Mouse (Mus musculus) embryo, embryonic 11 days (tissue): ENCODE measurements around the gene Neurl2.
"Not testable (repeated sequence)": the region's sequence is repeated elsewhere in the genome, so short reads cannot be mapped to it uniquely, and the experiment has no call there.

ENCODE experiments used
- DNase-seq: peaks from one replicate; pipeline ENCODE4 v3.0.0-alpha.2; 2015

Neurl2 gene

DNA sequence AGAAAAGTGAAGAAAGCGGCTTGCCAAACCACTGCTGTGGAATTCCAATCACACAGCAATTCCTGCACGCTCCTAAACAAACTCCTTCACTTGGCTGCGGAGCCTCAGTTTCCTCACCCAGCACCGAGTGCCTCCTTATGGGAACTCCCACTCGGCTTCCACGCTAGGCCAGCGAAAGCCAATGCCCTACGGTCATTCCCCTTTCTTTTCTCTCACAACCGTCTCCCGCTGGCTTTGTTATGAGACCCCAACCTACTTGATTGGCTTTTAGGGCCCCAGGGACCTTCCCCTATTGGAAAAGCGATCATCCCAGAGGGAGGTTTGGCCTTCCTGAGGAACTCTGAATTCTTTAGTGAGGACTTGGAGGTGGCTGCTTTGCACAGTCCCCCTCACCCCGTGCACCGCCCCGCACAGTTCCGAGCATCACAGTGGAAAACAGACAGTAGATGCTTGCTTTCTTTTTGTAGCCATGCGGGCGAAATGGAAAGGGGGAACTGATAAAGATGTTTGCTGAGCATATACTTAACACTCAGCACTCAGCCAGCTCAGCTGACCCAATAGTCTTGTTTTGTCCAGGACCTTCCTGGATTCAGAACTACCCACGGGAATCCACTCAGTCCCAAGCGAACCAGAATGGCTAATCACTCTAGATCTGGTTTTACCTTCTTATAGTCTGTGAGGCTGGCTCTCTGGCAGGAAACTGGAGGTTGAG is 24.7 kb upstream of the Neurl2 start:
- DNase-seq = peak; percentile 62

- peak; percentile 84 for DNase-seq
Observed at GRCm38 (mm10) chr2:164857101-164857821, 24.0 kb upstream of the Neurl2 start, which contains the start of gene Pltp. TSS of gene Pltp (minus strand) at chr2:164857711.

GRCm38 (mm10) chr2:164856309-164857100 is 23.2 kb upstream of the Neurl2 start:
- DNase-seq = peak; percentile 34

DNA sequence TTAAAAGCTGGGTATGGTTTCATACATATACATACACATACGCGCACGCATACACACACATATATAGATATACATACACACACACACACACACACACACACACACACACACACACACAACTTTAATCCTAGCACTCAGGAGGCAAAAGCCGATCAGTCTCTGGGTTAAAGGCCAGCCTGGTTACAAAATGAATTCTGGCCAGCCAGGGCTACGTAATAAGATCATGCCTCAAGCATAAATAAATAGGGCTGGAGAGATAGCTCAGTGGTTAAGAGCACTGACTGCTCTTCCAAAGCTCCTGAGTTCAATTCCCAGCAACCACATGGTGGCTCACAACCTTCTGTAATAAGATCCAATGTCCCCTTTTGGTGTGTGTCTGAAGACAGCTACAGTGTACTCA is 22.3 kb upstream of the Neurl2 start:
- not testable (repeated sequence) for DNase-seq

DNA sequence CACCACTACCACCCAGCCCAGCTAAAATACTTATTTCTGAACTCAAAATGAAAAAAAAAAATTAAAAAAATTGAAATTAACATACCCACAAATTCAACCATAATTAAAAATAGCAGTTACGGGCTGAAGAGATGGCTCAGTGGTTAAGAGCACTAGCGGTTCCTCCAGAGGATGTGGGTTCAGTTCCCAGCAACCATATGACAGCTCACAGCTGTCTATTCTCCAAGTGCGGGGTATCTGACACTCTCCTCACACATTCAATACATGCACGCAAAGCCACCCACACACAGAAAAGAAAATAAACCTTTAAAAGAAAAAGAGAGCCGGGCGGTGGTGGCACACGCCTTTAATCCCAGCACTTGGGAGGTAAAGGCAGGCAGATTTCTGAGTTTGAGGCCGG is 16.8 kb upstream of the Neurl2 start:
- DNase-seq = no peak

DNA sequence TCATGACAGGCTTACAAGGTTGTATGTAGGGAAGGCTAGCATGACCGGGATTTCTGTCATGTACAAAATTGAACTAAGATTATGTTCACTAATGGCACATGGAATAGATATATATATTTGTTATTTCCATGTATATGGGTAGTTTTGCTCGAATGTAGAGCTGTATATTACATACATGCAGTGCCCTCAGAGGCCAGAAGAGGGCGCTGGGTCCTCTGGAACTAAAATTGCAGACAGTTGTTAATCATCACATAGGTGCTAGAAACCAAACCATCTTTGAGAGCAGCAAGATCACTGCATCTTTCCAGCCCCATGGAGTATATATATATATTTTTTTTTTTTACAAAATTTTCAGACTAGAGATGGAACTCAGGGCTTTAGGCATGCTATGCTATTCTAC is 12.5 kb upstream of the Neurl2 start:
- no peak for DNase-seq

GRCm38 (mm10) chr2:164835164-164835563 is 1.9 kb upstream of the Neurl2 start:
- DNase-seq = no peak

DNA sequence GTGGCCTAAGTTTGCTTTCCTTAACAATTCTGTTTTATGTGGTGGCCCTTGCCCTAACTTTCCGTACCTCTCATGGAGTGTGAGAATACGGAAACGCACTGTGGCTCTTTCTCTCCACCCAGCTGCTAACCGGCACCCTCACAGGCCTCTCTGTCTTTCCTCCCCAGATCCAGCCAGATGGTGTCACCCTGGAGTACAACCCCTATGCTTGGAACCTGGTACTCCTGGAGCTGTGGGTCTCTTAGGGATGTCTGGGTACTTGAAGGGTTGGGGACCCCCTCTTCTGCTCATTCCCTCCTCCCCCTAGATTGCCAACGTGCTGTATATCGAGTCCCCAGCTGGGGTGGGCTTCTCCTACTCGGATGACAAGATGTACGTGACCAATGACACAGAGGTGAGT is 1.3 kb upstream of the Neurl2 start:
- DNase-seq = no peak

DNA sequence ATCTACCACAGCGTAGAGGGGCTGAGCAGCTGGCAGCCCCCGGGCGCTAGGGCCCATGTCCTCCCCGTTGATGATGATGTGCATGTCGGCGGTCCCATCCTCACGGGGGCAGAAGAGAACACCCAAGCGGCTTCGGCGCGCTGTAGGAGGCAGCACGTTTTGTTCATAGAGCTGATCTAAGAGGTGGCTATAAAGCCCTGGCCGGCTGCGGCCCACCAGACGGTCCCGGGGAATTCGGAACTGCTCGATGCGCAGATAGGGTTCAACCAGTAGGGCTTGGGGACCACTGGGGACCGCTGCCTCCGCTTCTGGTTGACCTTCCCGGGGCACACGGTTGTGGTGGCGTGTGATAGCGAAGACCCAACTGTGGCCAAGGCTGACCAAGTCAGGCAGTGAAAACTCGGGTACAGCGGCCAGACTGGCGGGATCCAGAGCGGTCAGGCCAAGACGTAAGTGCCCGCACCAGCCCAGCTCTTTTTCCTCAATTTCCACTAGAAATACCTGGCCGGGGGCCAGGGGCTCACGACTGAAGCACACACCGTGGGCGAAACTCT is 431 bp downstream of the Neurl2 start, which contains the start of gene Ctsa:
TSS of gene Ctsa (plus strand) at position 126 of the 554 bp plus-strand sequence.
- peak; percentile 83 for DNase-seq

- DNase-seq = no peak
Observed at GRCm38 (mm10) chr2:164832032-164832747, 1.1 kb downstream of the Neurl2 start.

GRCm38 (mm10) chr2:164831029-164831428 is 2.2 kb downstream of the Neurl2 start:
- no peak for DNase-seq

- DNase-seq = no peak
Observed at GRCm38 (mm10) chr2:164829090-164829489, 4.2 kb downstream of the Neurl2 start.

DNA sequence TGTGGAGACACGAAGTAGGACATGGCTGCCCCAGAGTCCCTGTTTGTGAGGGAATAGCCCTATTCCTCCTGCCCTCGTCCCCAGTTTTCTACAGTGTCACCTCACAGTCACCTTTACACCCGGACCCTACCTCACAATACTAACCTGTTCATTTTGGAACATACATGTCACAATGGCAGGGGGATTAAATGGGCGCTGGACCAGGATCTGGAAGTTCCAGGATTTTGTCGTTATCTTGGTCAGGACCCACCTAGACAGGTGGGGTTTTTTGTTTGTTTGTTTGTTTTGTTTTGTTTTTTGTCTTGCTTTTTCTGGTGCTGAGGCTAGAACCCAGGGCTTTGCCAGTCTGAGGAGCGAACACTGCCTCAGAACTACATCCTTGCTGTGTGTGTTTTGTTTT is 4.8 kb downstream of the Neurl2 start, which contains the start of gene Spata25:
TSS of gene Spata25 (minus strand) at position 101 of the 400 bp plus-strand sequence.
- DNase-seq = no peak

DNA sequence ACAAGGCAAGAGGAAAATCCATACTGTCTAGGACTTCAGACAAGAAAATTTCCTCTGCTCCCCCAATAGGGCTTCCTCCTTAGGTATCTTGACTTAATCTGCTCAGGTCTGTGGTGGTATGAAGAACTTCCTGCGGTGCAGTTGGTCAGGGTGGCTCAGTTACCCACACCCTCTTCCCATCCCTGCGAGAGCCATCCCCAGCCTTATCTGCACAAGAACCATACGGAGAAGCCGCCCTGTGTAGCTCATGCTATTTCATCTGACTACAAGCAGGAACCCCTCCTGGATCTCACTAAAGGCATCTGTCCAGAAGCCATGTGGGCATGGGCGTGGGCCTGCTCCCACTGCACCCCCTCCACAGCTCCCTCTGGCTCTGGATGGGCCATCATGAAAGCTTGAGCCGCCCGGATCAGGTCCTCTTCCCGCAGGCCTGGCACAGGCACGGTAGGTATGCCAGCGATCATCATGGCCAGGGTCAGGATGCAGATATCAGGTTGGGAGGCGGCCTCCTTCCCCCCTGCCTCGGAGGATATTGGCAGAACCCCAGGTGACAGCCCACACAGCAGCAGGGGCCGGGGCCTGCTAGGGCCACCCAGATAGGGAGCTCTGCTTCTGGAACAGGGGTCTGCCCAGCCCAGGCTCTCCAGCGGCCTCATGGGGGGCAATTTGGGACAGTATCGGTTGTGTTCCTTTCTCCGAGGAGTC is 6.0 kb downstream of the Neurl2 start:
- no peak for DNase-seq

DNA sequence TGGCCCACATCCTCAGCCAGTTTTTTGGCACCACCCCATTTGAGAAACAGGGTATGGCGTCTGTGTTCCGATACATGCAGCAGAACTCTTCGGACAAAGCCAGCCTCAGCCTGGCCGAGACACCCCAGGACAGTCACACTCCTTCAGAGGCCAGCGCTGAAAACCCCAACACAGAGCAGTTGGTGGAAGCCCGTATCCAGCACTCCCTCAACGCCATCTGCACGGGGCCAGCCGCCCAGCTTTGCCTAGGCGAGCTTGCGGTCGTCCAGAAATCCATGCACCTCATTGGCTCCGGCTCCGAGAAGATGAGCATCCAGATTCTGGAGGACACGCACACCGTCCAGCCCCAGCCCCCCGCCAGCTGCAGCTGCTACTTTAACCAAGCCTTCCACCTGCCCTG is 7.7 kb downstream of the Neurl2 start:
- DNase-seq = no peak

- DNase-seq = no peak
Observed at GRCm38 (mm10) chr2:164823969-164824368, 9.3 kb downstream of the Neurl2 start.

- peak; percentile 62 for DNase-seq
Observed at GRCm38 (mm10) chr2:164823181-164823585, 10.1 kb downstream of the Neurl2 start.

- DNase-seq = peak; percentile 97
Observed at GRCm38 (mm10) chr2:164822636-164823165, 10.6 kb downstream of the Neurl2 start, which contains the start of gene Zswim1. TSS of gene Zswim1 (plus strand) at chr2:164822686.

- no peak for DNase-seq
Observed at GRCm38 (mm10) chr2:164821060-164821459, 12.2 kb downstream of the Neurl2 start.

DNA sequence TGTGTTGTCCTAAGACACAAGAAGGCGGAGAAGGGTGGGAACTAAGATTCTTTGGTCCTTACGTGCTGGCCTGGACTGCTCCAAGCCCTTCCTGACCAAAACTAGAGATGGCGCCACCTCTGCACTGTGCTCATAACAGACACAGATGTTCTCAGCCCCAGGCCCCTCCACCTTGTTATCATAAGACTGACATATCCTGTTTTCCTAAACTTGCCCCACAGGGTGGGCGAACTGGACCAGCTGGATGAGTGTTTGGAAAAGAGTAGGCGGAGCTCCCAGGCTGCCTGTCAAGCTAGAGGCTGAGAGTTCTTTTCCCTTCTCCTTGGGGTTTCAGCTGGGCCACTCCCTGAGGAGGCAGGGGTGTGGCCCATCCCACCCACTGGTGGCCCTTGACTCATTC is 15.6 kb downstream of the Neurl2 start:
- DNase-seq = peak; percentile 50

DNA sequence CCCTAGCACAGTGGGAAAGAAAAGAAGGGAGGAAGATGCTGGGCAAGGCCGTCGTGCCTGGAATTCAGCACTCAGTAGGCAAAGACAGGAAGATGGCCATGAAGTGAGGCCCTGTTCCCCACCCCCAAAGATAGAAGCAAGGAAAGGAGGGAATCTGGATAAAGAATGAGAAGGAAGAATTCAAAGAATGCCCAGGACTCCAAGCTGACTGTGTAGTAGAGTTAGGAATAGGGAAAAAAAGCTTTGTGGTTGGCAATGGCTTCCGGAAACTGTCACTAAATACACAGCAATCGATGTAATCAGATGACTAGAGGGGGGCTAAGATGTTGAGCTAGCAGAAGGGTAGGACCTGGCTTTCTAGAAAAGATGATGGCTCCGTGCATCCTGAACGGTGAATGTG is 16.1 kb downstream of the Neurl2 start:
- no peak for DNase-seq
